ENCODE assay signal across 8 mouse cellular contexts in genomic region chr7:28339213-28339917, GRCm38 (mm10). TPM values are rescaled to one million over a fixed set of nuclear protein-coding genes. Genes with fewer than 3 reads are reported as not detected.
DNase-seq lines count a peak whose midpoint lies in the region; ATAC-seq and TF ChIP-seq lines count a peak whose summit lies in the region.

No protein-coding gene starts in this region.

- H3K9ac ChIP-seq in hindbrain, embryonic 15.5 days: peak overlapping the region; percentile 89
- peak overlapping the region; percentile 96 for H3K9ac ChIP-seq in liver, embryonic 11.5 days (ENCODE audit: low read depth, low read length)

- H3K9me3 ChIP-seq in hindbrain, embryonic 15.5 days: no peaks in the 10 kb centered on the region
- H3K9me3 ChIP-seq in liver, embryonic 11.5 days (ENCODE audit: control insufficient read depth, low read length): no peaks in the 10 kb centered on the region

- no peak for ATAC-seq in hindbrain, embryonic 15.5 days (ENCODE audit: low FRiP score, low read depth)
- ATAC-seq in liver, embryonic 11.5 days (replicated peaks; ENCODE audit: low FRiP score): peak; percentile 13
- ATAC-seq in monocyte, adult 5-6 weeks (replicated peaks; ENCODE audit: insufficient number of reproducible peaks, low FRiP score, low TSS enrichment, poor library complexity, severe bottlenecking): peak; percentile 44

- H3K27ac ChIP-seq in gastrocnemius, adult 2 months: peak overlapping the region; percentile 96
- peak overlapping the region; percentile 82 for H3K27ac ChIP-seq in hindbrain, embryonic 15.5 days (replicated peaks)
- H3K27ac ChIP-seq in liver, embryonic 11.5 days (ENCODE audit: low read depth, low read length): peak overlapping the region; percentile 88

- peak; percentile 52 for TF ChIP-seq CTCF in gastrocnemius, adult 2 months (IDR thresholded peaks at IDR 0.05)

- peak overlapping the region; percentile 61 for H3K4me2 ChIP-seq in hindbrain, embryonic 15.5 days
- peak overlapping the region; percentile 96 for H3K4me2 ChIP-seq in liver, embryonic 11.5 days

- H3K4me3 ChIP-seq in gastrocnemius, adult 2 months: peak overlapping the region; percentile 77
- H3K4me3 ChIP-seq in hindbrain, embryonic 15.5 days: peak overlapping the region; percentile 79
- H3K4me3 ChIP-seq in liver, embryonic 11.5 days (ENCODE audit: low read depth, low read length): peak overlapping the region; percentile 99

- intact Hi-C loops in gastrocnemius, adult 2 months (cut with DNase I): loop anchor here (5.0 kb wide), 1 partner anchor 162 kb away; the partner anchor contains the start of gene Dyrk1b

- H3K27me3 ChIP-seq in hindbrain, embryonic 15.5 days: no peaks in the 10 kb centered on the region
- H3K27me3 ChIP-seq in liver, embryonic 11.5 days (replicated peaks; ENCODE audit: control insufficient read depth, insufficient read depth, low read length): no peaks in the 10 kb centered on the region

- peaks cover 26% of the 10 kb centered on the region for H3K4me1 ChIP-seq in hindbrain, embryonic 15.5 days (replicated peaks)
- peaks cover 8% of the 10 kb centered on the region for H3K4me1 ChIP-seq in liver, embryonic 11.5 days (replicated peaks; ENCODE audit: control insufficient read depth, insufficient read depth, low read length)

- WGBS in hindbrain, embryonic 15.5 days: 80% methylated on average over 19 of the region's 19 CpGs
- WGBS in liver, embryonic 11.5 days: 54% methylated on average over 19 of the region's 19 CpGs

- peak; percentile 66 for DNase-seq in ovary, adult 18-20 months (ENCODE audit: low spot score)
- DNase-seq in ovary, postnatal 10 days (ENCODE audit: low spot score): no peak
- DNase-seq in cerebellum, adult 8-10 months: peak; percentile 39
- DNase-seq in gastrocnemius, adult 2 months: peak; percentile 78
- no peak for DNase-seq in liver, embryonic 11.5 days (ENCODE audit: low spot score)
- peak; percentile 38 to 48 for DNase-seq in thymus, postnatal 10 days (ENCODE audit: low spot score in 2 of 2)

- 0 out of 2 replicates have a peak, but pooled peaks cover 3% of the 10 kb centered on the region for H3K36me3 ChIP-seq in hindbrain, embryonic 15.5 days
- peaks cover 4% of the 10 kb centered on the region; the same call in 1 of the 2 replicates for H3K36me3 ChIP-seq in liver, embryonic 11.5 days (ENCODE audit: control insufficient read depth, insufficient read depth, low read length)

RNA-seq across cellular contexts. Expression of gene Supt5, which starts 0.8 kb away (rescaled TPM):
- total RNA-seq in gastrocnemius, adult 2 months (2021): 10 to 100 TPM; 57.9 to 68.6 TPM
- 94.0 and 104 TPM in 2 replicates for polyA plus RNA-seq in hindbrain, embryonic 15.5 days (2015; fragmentation: Nextera tagmentation; extraction: Ambion mirVana)
- 77.9 and 78.9 TPM in 2 replicates for polyA plus RNA-seq in liver, embryonic 11.5 days (2014; fragmentation: Nextera tagmentation; extraction: Ambion mirVana)
- total RNA-seq in monocyte, adult 5-6 weeks (2017): 118 to 138 TPM (median 122 TPM) in 3 replicates

RNA-seq across cellular contexts. Expression of gene Rps16, which starts 11.1 kb away (rescaled TPM):
- 100 to 1,000 TPM; 373 to 449 TPM for total RNA-seq in gastrocnemius, adult 2 months (2021)
- 444 and 501 TPM in 2 replicates for polyA plus RNA-seq in hindbrain, embryonic 15.5 days (2015; fragmentation: Nextera tagmentation; extraction: Ambion mirVana)
- polyA plus RNA-seq in liver, embryonic 11.5 days (2014; fragmentation: Nextera tagmentation; extraction: Ambion mirVana): 1,377 and 1,547 TPM in 2 replicates
- total RNA-seq in monocyte, adult 5-6 weeks (2017): 691 to 731 TPM (median 723 TPM) in 3 replicates

RNA-seq across cellular contexts. Expression of gene Timm50, which starts 27.5 kb away (rescaled TPM):
- 10 to 100 TPM; 38.2 to 49.3 TPM for total RNA-seq in gastrocnemius, adult 2 months (2021)
- polyA plus RNA-seq in hindbrain, embryonic 15.5 days (2015; fragmentation: Nextera tagmentation; extraction: Ambion mirVana): 129 and 131 TPM in 2 replicates
- 217 and 224 TPM in 2 replicates for polyA plus RNA-seq in liver, embryonic 11.5 days (2014; fragmentation: Nextera tagmentation; extraction: Ambion mirVana)
- total RNA-seq in monocyte, adult 5-6 weeks (2017): 12.4 to 37.0 TPM (median 19.8 TPM) in 3 replicates

RNA-seq across cellular contexts. Expression of gene Plekhg2, which starts 33.0 kb away (rescaled TPM):
- total RNA-seq in gastrocnemius, adult 2 months (2021): 1 to 10 TPM; 4.0 to 7.5 TPM
- 26.8 and 27.6 TPM in 2 replicates for polyA plus RNA-seq in hindbrain, embryonic 15.5 days (2015; fragmentation: Nextera tagmentation; extraction: Ambion mirVana)
- polyA plus RNA-seq in liver, embryonic 11.5 days (2014; fragmentation: Nextera tagmentation; extraction: Ambion mirVana): 29.2 and 34.4 TPM in 2 replicates
- 8.4 to 13.1 TPM (median 12.7 TPM) in 3 replicates for total RNA-seq in monocyte, adult 5-6 weeks (2017)

RNA-seq across cellular contexts. Expression of gene Dll3, which starts 37.3 kb away (rescaled TPM):
- not detected for total RNA-seq in gastrocnemius, adult 2 months (2021)
- 18.4 and 26.9 TPM in 2 replicates for polyA plus RNA-seq in hindbrain, embryonic 15.5 days (2015; fragmentation: Nextera tagmentation; extraction: Ambion mirVana)
- 0.31 and 0.62 TPM in 2 replicates for polyA plus RNA-seq in liver, embryonic 11.5 days (2014; fragmentation: Nextera tagmentation; extraction: Ambion mirVana)
- not detected in 3 replicates for total RNA-seq in monocyte, adult 5-6 weeks (2017)

Comparison
In these comparisons a context has a peak if more than half of its experiments do, and no peak if none do; other contexts are left out.
1. DNase-seq: peak in ovary, adult 18-20 months (single experiment), cerebellum, adult 8-10 months (single experiment), gastrocnemius, adult 2 months (single experiment) and thymus, postnatal 10 days (2 of 2); none in ovary, postnatal 10 days (single experiment) and liver, embryonic 11.5 days (single experiment).
2. Peak in every context shown above with its lines, with median percentiles within 50 percentile points of each other: H3K27ac ChIP-seq and H3K4me3 ChIP-seq.